Mouse (Mus musculus): ENCODE results near the gene Rptor. TPM values are rescaled to one million over a fixed set of nuclear protein-coding genes. Genes with fewer than 3 reads are reported as not detected.

Gene Rptor
- total and polyA plus RNA-seq, 3 experiments, result 33.9 to 34.9 TPM; not detected in 1

GRCm38 (mm10) chr11:119724709-119725108 lies 122.0 kb downstream of the Rptor start:
- H3K79me2 ChIP-seq (ENCODE audit: control insufficient read depth, insufficient read depth, low read length, poor library complexity), result peaks cover 4% of the 10 kb centered on the region
- H3K4me1 ChIP-seq (ENCODE audit: control insufficient read depth in 1 of 2, insufficient read depth in 2 of 2, low read length in 2 of 2), result no peaks in the 10 kb centered on the region
- H3K27me3 ChIP-seq (ENCODE audit: control insufficient read depth in 1 of 2, insufficient read depth in 2 of 2, low read length in 2 of 2), result no peaks in the 10 kb centered on the region
- no peak overlapping the region for H3K27ac ChIP-seq (ENCODE audit: control insufficient read depth, low read depth, low read length)
- no peaks in the 10 kb centered on the region for H3K9me3 ChIP-seq (replicated peaks; ENCODE audit: insufficient read depth, low read length)
- peaks cover 0 to 5% of the 10 kb centered on the region in 2 experiments; a peak in 2 of 4 replicates for H3K36me3 ChIP-seq (ENCODE audit: control insufficient read depth in 1 of 2, insufficient read depth in 2 of 2, low read length in 2 of 2)
- H3K9ac ChIP-seq (ENCODE audit: control insufficient read depth, low read depth, low read length, poor library complexity, severe bottlenecking), result no peak overlapping the region
- no peak overlapping the region for H3K4me3 ChIP-seq (ENCODE audit: control insufficient read depth in 1 of 2, insufficient read depth in 1 of 2, low read depth in 2 of 2, low read length in 2 of 2)
- TF ChIP-seq MAFK (IDR thresholded peaks at IDR 0.05; ENCODE audit: borderline replicate concordance, low read depth, low read length) (no peak), ZNF384 (IDR thresholded peaks at IDR 0.05; ENCODE audit: low read depth, low read length) (no peak), RCOR1 (IDR thresholded peaks at IDR 0.05; ENCODE audit: low read depth, low read length) (no peak), ZKSCAN1 (IDR thresholded peaks at IDR 0.05; ENCODE audit: low read depth, low read length) (no peak), MXI1 (IDR thresholded peaks at IDR 0.05; ENCODE audit: low read depth, low read length) (no peak)
- DNase-seq (ENCODE audit: low read depth, low spot score), result no peak

- Histone ChIP-seq H3K9ac (ENCODE audit: control insufficient read depth, low read depth, low read length, poor library complexity, severe bottlenecking) (no peak overlapping the region), H3K9me3 (replicated peaks; ENCODE audit: insufficient read depth, low read length) (no peaks in the 10 kb centered on the region), H3K4me1 (ENCODE audit: control insufficient read depth in 1 of 2, insufficient read depth in 2 of 2, low read length in 2 of 2) (peaks cover 0 to 4% of the 10 kb centered on the region in 2 experiments; a peak in 2 of 4 replicates), H3K36me3 (ENCODE audit: control insufficient read depth in 1 of 2, insufficient read depth in 2 of 2, low read length in 2 of 2) (peaks cover 3% of the 10 kb centered on the region in 2 experiments; a peak in 3 of 4 replicates), H3K79me2 (ENCODE audit: control insufficient read depth, insufficient read depth, low read length, poor library complexity) (peaks cover 2% of the 10 kb centered on the region; the same call in 1 of the 2 replicates), H3K27ac (ENCODE audit: control insufficient read depth, low read depth, low read length) (no peak overlapping the region), H3K27me3 (ENCODE audit: control insufficient read depth in 1 of 2, insufficient read depth in 2 of 2, low read length in 2 of 2) (no peaks in the 10 kb centered on the region), H3K4me3 (ENCODE audit: control insufficient read depth in 1 of 2, insufficient read depth in 1 of 2, low read depth in 2 of 2, low read length in 2 of 2) (no peak overlapping the region)
- TF ChIP-seq MEF2A (IDR thresholded peaks at IDR 0.05; ENCODE audit: extremely low read depth, insufficient replicate concordance, low read depth, low read length, poor library complexity, severe bottlenecking) (no peak), USF1 (IDR thresholded peaks at IDR 0.05; ENCODE audit: low read depth, low read length) (no peak), CHD1 (IDR thresholded peaks at IDR 0.05; ENCODE audit: low read depth, low read length) (no peak), CHD2 (IDR thresholded peaks at IDR 0.05; ENCODE audit: low read length) (no peak), JUND (IDR thresholded peaks at IDR 0.05; ENCODE audit: low read depth, low read length) (no peak)
- no peak for DNase-seq (ENCODE audit: low read depth, low spot score)
Measured at GRCm38 (mm10) chr11:119731382-119731781, 128.7 kb downstream of the Rptor start.

- Histone ChIP-seq H3K9me3 (replicated peaks; ENCODE audit: insufficient read depth, low read length) (no peaks in the 10 kb centered on the region), H3K4me1 (ENCODE audit: control insufficient read depth in 1 of 2, insufficient read depth in 2 of 2, low read length in 2 of 2) (peaks cover 0 to 4% of the 10 kb centered on the region in 2 experiments; a peak in 2 of 4 replicates), H3K27me3 (ENCODE audit: control insufficient read depth in 1 of 2, insufficient read depth in 2 of 2, low read length in 2 of 2) (no peaks in the 10 kb centered on the region), H3K4me3 (ENCODE audit: control insufficient read depth in 1 of 2, insufficient read depth in 1 of 2, low read depth in 2 of 2, low read length in 2 of 2) (no peak overlapping the region), H3K27ac (ENCODE audit: control insufficient read depth, low read depth, low read length) (no peak overlapping the region), H3K9ac (ENCODE audit: control insufficient read depth, low read depth, low read length, poor library complexity, severe bottlenecking) (no peak overlapping the region), H3K79me2 (ENCODE audit: control insufficient read depth, insufficient read depth, low read length, poor library complexity) (peaks cover 2% of the 10 kb centered on the region; the same call in 1 of the 2 replicates), H3K36me3 (ENCODE audit: control insufficient read depth in 1 of 2, insufficient read depth in 2 of 2, low read length in 2 of 2) (peaks cover 2 to 3% of the 10 kb centered on the region in 2 experiments; a peak in 2 of 4 replicates)
- DNase-seq (ENCODE audit: low read depth, low spot score), result no peak
- no peak for TF ChIP-seq RAD21 (IDR thresholded peaks at IDR 0.05; ENCODE audit: low read depth, low read length)
- TF ChIP-seq MEF2A (IDR thresholded peaks at IDR 0.05; ENCODE audit: extremely low read depth, insufficient replicate concordance, low read depth, low read length, poor library complexity, severe bottlenecking), result no peak
- TF ChIP-seq TAL1 (IDR thresholded peaks at IDR 0.05; ENCODE audit: low read length), result no peak
- TF ChIP-seq MAZ (IDR thresholded peaks at IDR 0.05; ENCODE audit: low read depth, low read length), result no peak
- no peak for TF ChIP-seq JUND (IDR thresholded peaks at IDR 0.05; ENCODE audit: low read depth, low read length)
- TF ChIP-seq TCF12 (IDR thresholded peaks at IDR 0.05; ENCODE audit: low read depth, low read length), result no peak
- no peak for TF ChIP-seq ZNF384 (IDR thresholded peaks at IDR 0.05; ENCODE audit: low read depth, low read length)
Measured at GRCm38 (mm10) chr11:119732362-119732761, 129.7 kb downstream of the Rptor start.

All from MEL (cell line).